Mouse (Mus musculus) liver, embryonic 11.5 days (tissue): Measurements from ENCODE around the gene Tmem54. TPM values are rescaled to one million over a fixed set of nuclear protein-coding genes. Genes with fewer than 3 reads are reported as not detected.

ENCODE experiments used
- ATAC-seq: fragments of 200-750 bp; cut with Nextera tagmentation; replicated peaks from 2 replicates; pipeline ENCODE4 v1.8.0; 2017; ENCODE audit warnings: moderate number of reproducible peaks, mild to moderate bottlenecking, moderate TSS enrichment, moderate library complexity; ENCODE audit not compliant: low FRiP score
- DNase-seq: peaks from one replicate; pipeline ENCODE4 v3.0.0-alpha.2; 2017; ENCODE audit warnings: low spot score
- H3K27ac ChIP-seq: fragments of 300-500 bp; sonication (generic); 2 replicates; pipeline ENCODE4 v1.5.1; 2014; ENCODE audit warnings: mild to moderate bottlenecking, low read depth, low read length, control low read depth
- H3K27me3 ChIP-seq: fragments of 300-500 bp; sonication (generic); replicated peaks from 2 replicates; pipeline ENCODE4 v1.6.1; 2014; ENCODE audit warnings: low read length, mixed read lengths; ENCODE audit not compliant: control insufficient read depth, insufficient read depth
- H3K36me3 ChIP-seq: fragments of 300-500 bp; sonication (generic); 2 replicates; pipeline ENCODE4 v1.6.1; 2014; ENCODE audit warnings: mild to moderate bottlenecking, low read length, moderate library complexity, mixed read lengths; ENCODE audit not compliant: control insufficient read depth, insufficient read depth
- H3K4me1 ChIP-seq: fragments of 300-500 bp; sonication (generic); replicated peaks from 2 replicates; pipeline ENCODE4 v1.6.1; 2014; ENCODE audit warnings: low read length, mixed read lengths; ENCODE audit not compliant: control insufficient read depth, insufficient read depth
- H3K4me2 ChIP-seq: fragments of 300-500 bp; sonication (generic); 2 replicates; pipeline ENCODE4 v1.6.1; 2014; ENCODE audit warnings: mild to moderate bottlenecking, control low read depth, moderate library complexity
- H3K4me3 ChIP-seq: fragments of 300-500 bp; sonication (generic); 2 replicates; pipeline ENCODE4 v1.5.1; 2014; ENCODE audit warnings: low read depth, low read length, control low read depth
- H3K9ac ChIP-seq: fragments of 300-500 bp; sonication (generic); 2 replicates; pipeline ENCODE4 v1.6.1; 2014; ENCODE audit warnings: low read depth, low read length, control low read depth
- H3K9me3 ChIP-seq: fragments of 300-500 bp; sonication (generic); 2 replicates; pipeline ENCODE4 v1.6.1; 2016; ENCODE audit warnings: low read length, inconsistent platforms, mixed read lengths; ENCODE audit not compliant: control insufficient read depth
- WGBS: fragments of 180-500 bp; shearing (Covaris S2); extraction: QIAGEN DNeasy Blood & Tissue Kit; methylation state at CpG from one replicate; pipeline ENCODE4 v1.1.7; 2014; 5-methylcytosine and 5-hydroxymethylcytosine counted together
- polyA plus RNA-seq: library from polyadenylated mRNA; unstranded; fragments of >200 nt; fragmentation: Nextera tagmentation; extraction: Ambion mirVana; gene quantifications from 2 replicates; pipeline ENCODE4 v1.2.1, GENCODE M21; 2014

Tmem54 gene
- polyA plus RNA-seq, 1 experiment from 2014 or later, result 3.3 TPM

- no peak overlapping the region for H3K4me3 ChIP-seq
- no peak overlapping the region for H3K9ac ChIP-seq
- H3K36me3 ChIP-seq, result peaks cover 10% of the 10 kb centered on the region; the same call in 1 of the 2 replicates
- no peak overlapping the region for H3K4me2 ChIP-seq
- ATAC-seq (no peak), DNase-seq (no peak)
- H3K27ac ChIP-seq, result no peak overlapping the region
- 87% methylated on average over 1 of the region's 1 CpGs for WGBS
- no peaks in the 10 kb centered on the region; the same call in 1 of the 2 replicates for H3K4me1 ChIP-seq
- no peaks in the 10 kb centered on the region for H3K9me3 ChIP-seq
- H3K27me3 ChIP-seq, result no peaks in the 10 kb centered on the region
Observed at GRCm38 (mm10) chr4:129149321-129149720, 44.0 kb downstream of the Tmem54 start.

- no peak for DNase-seq
- 89% methylated on average over 4 of the region's 4 CpGs for WGBS
- H3K27ac ChIP-seq, result no peak overlapping the region
Observed at GRCm38 (mm10) chr4:129151276-129151811, 46.0 kb downstream of the Tmem54 start.

GRCm38 (mm10) chr4:129157541-129157940 lies 52.2 kb downstream of the Tmem54 start:
- 85% methylated on average over 5 of the region's 5 CpGs for WGBS
- no peak overlapping the region for H3K27ac ChIP-seq
- no peak overlapping the region for H3K4me3 ChIP-seq
- H3K9me3 ChIP-seq, result no peaks in the 10 kb centered on the region
- H3K36me3 ChIP-seq, result peaks cover 9% of the 10 kb centered on the region; the same call in 1 of the 2 replicates
- no peaks in the 10 kb centered on the region for H3K27me3 ChIP-seq
- peaks cover 9% of the 10 kb centered on the region for H3K4me1 ChIP-seq
- ATAC-seq (no peak), DNase-seq (no peak)
- no peak overlapping the region for H3K4me2 ChIP-seq
- H3K9ac ChIP-seq, result no peak overlapping the region

More at GRCm38 (mm10) chr4:129151276-129151811, 46.0 kb downstream of the Tmem54 start:
- Histone ChIP-seq H3K4me3 (no peak overlapping the region), H3K4me1 (no peaks in the 10 kb centered on the region; the same call in 1 of the 2 replicates), H3K36me3 (peaks cover 18% of the 10 kb centered on the region; the same call in 1 of the 2 replicates), H3K4me2 (no peak overlapping the region), H3K9me3 (no peaks in the 10 kb centered on the region), H3K9ac (no peak overlapping the region), H3K27me3 (no peaks in the 10 kb centered on the region)
- no peak for ATAC-seq

GRCm38 (mm10) chr4:129158549-129158948 lies 53.2 kb downstream of the Tmem54 start:
- Histone ChIP-seq H3K9ac (no peak overlapping the region), H3K27me3 (no peaks in the 10 kb centered on the region), H3K9me3 (no peaks in the 10 kb centered on the region), H3K27ac (0 out of 2 replicates have a peak overlapping the region, but pooled peaks have one; percentile 57), H3K4me3 (no peak overlapping the region), H3K4me2 (no peak overlapping the region), H3K4me1 (peaks cover 9% of the 10 kb centered on the region), H3K36me3 (peaks cover 9% of the 10 kb centered on the region; the same call in 1 of the 2 replicates)
- DNase-seq, result no peak
- WGBS, result 48% methylated on average over 3 of the region's 3 CpGs
- ATAC-seq, result peak; percentile 93

GRCm38 (mm10) chr4:129161076-129161475 lies 55.7 kb downstream of the Tmem54 start:
- no peak overlapping the region for H3K4me3 ChIP-seq
- H3K9ac ChIP-seq, result no peak overlapping the region
- no peaks in the 10 kb centered on the region for H3K9me3 ChIP-seq
- 97% methylated on average over 1 of the region's 1 CpGs for WGBS
- no peak for ATAC-seq
- DNase-seq, result no peak
- H3K36me3 ChIP-seq, result peaks cover 8% of the 10 kb centered on the region
- no peak overlapping the region for H3K4me2 ChIP-seq
- peaks cover 9% of the 10 kb centered on the region for H3K4me1 ChIP-seq
- H3K27ac ChIP-seq, result no peak overlapping the region
- H3K27me3 ChIP-seq, result no peaks in the 10 kb centered on the region

Other genes with a start within 250 kb of the Tmem54 start
- gene Trim62, start 222.0 kb upstream of the Tmem54 start, polyA plus RNA-seq, result 3.0 and 4.3 TPM in 2 replicates
- gene Azin2, start 143.1 kb upstream of the Tmem54 start, polyA plus RNA-seq, result 4.6 and 5.8 TPM in 2 replicates
- 235 and 256 TPM in 2 replicates for gene Ak2, start 113.6 kb upstream of the Tmem54 start, polyA plus RNA-seq
- gene Rnf19b, start 47.3 kb upstream of the Tmem54 start, polyA plus RNA-seq, result 6.7 and 7.2 TPM in 2 replicates
- gene Hpca, start 16.5 kb downstream of the Tmem54 start, polyA plus RNA-seq, result 3.1 and 4.4 TPM in 2 replicates
- 1.8 and 2.0 TPM in 2 replicates for gene Fndc5, start 31.5 kb downstream of the Tmem54 start, polyA plus RNA-seq
- gene S100pbp, start 84.2 kb downstream of the Tmem54 start, polyA plus RNA-seq, result 17.2 and 18.9 TPM in 2 replicates
- gene Yars, start 84.2 kb downstream of the Tmem54 start, polyA plus RNA-seq, result 129 TPM in 2 replicates
- gene C77080, start 155.9 kb downstream of the Tmem54 start, polyA plus RNA-seq, result 1.2 and 1.6 TPM in 2 replicates
- 0.36 and 0.40 TPM in 2 replicates for gene Sync, start 182.1 kb downstream of the Tmem54 start, polyA plus RNA-seq
- gene Rbbp4, start 229.8 kb downstream of the Tmem54 start, polyA plus RNA-seq, result 318 and 355 TPM in 2 replicates
- gene Zbtb8os, start 230.1 kb downstream of the Tmem54 start, polyA plus RNA-seq, result 42.2 and 53.9 TPM in 2 replicates